Mouse (Mus musculus) B cell, adult 62 days (primary cell): ENCODE results near the gene Tnpo3. TPM values are rescaled to one million over a fixed set of nuclear protein-coding genes. Genes with fewer than 3 reads are reported as not detected.

Source experiments
- total RNA-seq: library from RNA; stranded (reverse); gene quantifications from 4 replicates; pipeline ENCODE4 v1.2.4, GENCODE M21; 2023

The Tnpo3 gene
- 73.3 to 87.7 TPM (median 82.9 TPM) in 4 replicates for total RNA-seq

GRCm38 (mm10) chr6:29609111-29610019, at the start of gene Tnpo3:
TSS of gene Tnpo3 (minus strand) at chr6:29609887.

GRCm38 (mm10) chr6:29526281-29527251, 83.1 kb downstream of the Tnpo3 start, which contains the start of gene Irf5:
TSS of gene Irf5 (plus strand) at chr6:29526625.

GRCm38 (mm10) chr6:29507447-29508309, 102.0 kb downstream of the Tnpo3 start, which contains the start of gene Kcp:
TSS of gene Kcp (minus strand) at chr6:29507952.

Other genes starting within 250 kb of the Tnpo3 start
- not detected in 4 replicates for gene Opn1sw, start 221.4 kb downstream of the Tnpo3 start, total RNA-seq
- gene Ccdc136, start 213.6 kb downstream of the Tnpo3 start, total RNA-seq = not detected in 4 replicates
- 0.06 TPM in 1 of 4 replicates, not detected in the others for gene Flnc, start 176.6 kb downstream of the Tnpo3 start, total RNA-seq
- 195 to 211 TPM (median 201 TPM) in 4 replicates for gene Atp6v1f, start 142.2 kb downstream of the Tnpo3 start, total RNA-seq
- gene Atp6v1fnb, start 138.4 kb downstream of the Tnpo3 start, total RNA-seq = 8.3 to 9.7 TPM (median 9.1 TPM) in 4 replicates
- gene Kcp, start 101.9 kb downstream of the Tnpo3 start, total RNA-seq = 0.12 TPM in 1 of 4 replicates, not detected in the others
- gene Irf5, start 83.3 kb downstream of the Tnpo3 start, total RNA-seq = 239 to 270 TPM (median 247 TPM) in 4 replicates
- gene Tspan33, start 84.3 kb upstream of the Tnpo3 start, total RNA-seq = 0.76 to 1.0 TPM (median 0.89 TPM) in 4 replicates
- gene Smo, start 125.6 kb upstream of the Tnpo3 start, total RNA-seq = 0.15 to 0.25 TPM in 2 of 4 replicates, not detected in the others
- gene Ahcyl2, start 158.1 kb upstream of the Tnpo3 start, total RNA-seq = 60.1 to 82.6 TPM (median 70.5 TPM) in 4 replicates